Mouse (Mus musculus): ENCODE results near the gene Adamts18. TPM values are rescaled to one million over a fixed set of nuclear protein-coding genes. Genes with fewer than 3 reads are reported as not detected.

The Adamts18 gene
- polyA plus RNA-seq, 1 experiment from 2014 or later = 5.2 TPM

DNA sequence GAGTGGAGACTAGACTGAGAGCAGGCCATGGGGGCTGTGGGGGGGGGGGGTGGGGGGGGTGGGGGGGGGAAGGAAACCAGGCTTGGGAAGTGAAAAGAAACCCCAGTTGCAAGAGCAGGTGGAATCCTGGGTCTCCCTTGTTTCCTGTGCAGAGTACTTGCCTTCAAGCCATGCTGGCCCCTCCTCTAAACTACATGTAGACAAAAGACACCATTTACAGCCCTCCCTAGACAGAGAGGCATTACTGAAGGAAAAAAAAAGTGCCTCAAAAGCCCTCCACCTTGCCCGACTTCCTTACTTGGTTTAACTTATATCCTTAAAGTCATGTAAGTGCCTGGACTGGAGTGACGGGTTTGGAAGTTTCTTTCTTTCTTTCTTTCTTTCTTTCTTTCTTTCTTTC, 67.0 kb downstream of the Adamts18 start:
- H3K9me3 ChIP-seq = no peaks in the 10 kb centered on the region
- WGBS = 56% methylated on average over 2 of the region's 2 CpGs
- no peaks in the 10 kb centered on the region for H3K4me1 ChIP-seq
- no peak overlapping the region for H3K27ac ChIP-seq
- no peak for DNase-seq (ENCODE audit: low spot score)
- no peaks in the 10 kb centered on the region; the same call in 1 of the 2 replicates for H3K27me3 ChIP-seq (ENCODE audit: insufficient read depth, poor library complexity, severe bottlenecking)
- H3K4me3 ChIP-seq = no peak overlapping the region
- H3K36me3 ChIP-seq = no peaks in the 10 kb centered on the region

GRCm38 (mm10) chr8:113775361-113775760, 73.2 kb downstream of the Adamts18 start:
- no peak for DNase-seq (ENCODE audit: low spot score)

GRCm38 (mm10) chr8:113768861-113769410, 79.6 kb downstream of the Adamts18 start:
- H3K27ac ChIP-seq = no peak overlapping the region
- no peaks in the 10 kb centered on the region for H3K36me3 ChIP-seq
- WGBS = 63% methylated on average over 8 of the region's 8 CpGs
- DNase-seq (ENCODE audit: low spot score) = no peak
- no peaks in the 10 kb centered on the region for H3K27me3 ChIP-seq (ENCODE audit: insufficient read depth, poor library complexity, severe bottlenecking)
- no peaks in the 10 kb centered on the region for H3K4me1 ChIP-seq
- H3K4me3 ChIP-seq = no peak overlapping the region
- H3K9me3 ChIP-seq = no peaks in the 10 kb centered on the region

More at GRCm38 (mm10) chr8:113775361-113775760, 73.2 kb downstream of the Adamts18 start:
- Histone ChIP-seq H3K9me3 (no peaks in the 10 kb centered on the region), H3K4me1 (no peaks in the 10 kb centered on the region), H3K27me3 (ENCODE audit: insufficient read depth, poor library complexity, severe bottlenecking) (no peaks in the 10 kb centered on the region; the same call in 1 of the 2 replicates), H3K4me3 (no peak overlapping the region), H3K36me3 (no peaks in the 10 kb centered on the region), H3K27ac (no peak overlapping the region)
- WGBS = 66% methylated on average over 6 of the region's 6 CpGs

DNA sequence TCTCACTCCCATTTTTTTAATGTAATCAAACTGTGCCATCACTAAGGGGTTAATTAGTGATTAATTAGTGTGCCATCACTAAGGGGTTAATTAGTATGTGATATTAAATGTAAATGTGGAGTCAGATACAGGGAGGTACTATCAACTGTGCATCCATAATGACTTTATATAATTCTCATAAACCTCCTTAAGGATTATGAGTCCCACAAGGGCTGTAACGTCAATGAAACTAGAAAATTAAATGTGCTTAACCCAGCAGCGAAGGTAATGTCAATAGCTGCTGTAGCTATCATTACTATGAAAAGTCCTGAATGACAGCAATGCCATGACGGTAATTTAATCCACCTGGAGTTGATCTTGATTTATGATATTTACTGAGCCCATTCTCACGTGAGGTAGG, 83.4 kb downstream of the Adamts18 start:
- no peak overlapping the region for H3K4me3 ChIP-seq
- H3K9me3 ChIP-seq = no peaks in the 10 kb centered on the region
- H3K4me1 ChIP-seq = 0 out of 2 replicates have a peak, but pooled peaks cover 2% of the 10 kb centered on the region
- DNase-seq (ENCODE audit: low spot score) = no peak
- H3K27me3 ChIP-seq (ENCODE audit: insufficient read depth, poor library complexity, severe bottlenecking) = no peaks in the 10 kb centered on the region
- no peaks in the 10 kb centered on the region for H3K36me3 ChIP-seq
- 81% methylated on average over 4 of the region's 4 CpGs for WGBS
- H3K27ac ChIP-seq = no peak overlapping the region

DNA sequence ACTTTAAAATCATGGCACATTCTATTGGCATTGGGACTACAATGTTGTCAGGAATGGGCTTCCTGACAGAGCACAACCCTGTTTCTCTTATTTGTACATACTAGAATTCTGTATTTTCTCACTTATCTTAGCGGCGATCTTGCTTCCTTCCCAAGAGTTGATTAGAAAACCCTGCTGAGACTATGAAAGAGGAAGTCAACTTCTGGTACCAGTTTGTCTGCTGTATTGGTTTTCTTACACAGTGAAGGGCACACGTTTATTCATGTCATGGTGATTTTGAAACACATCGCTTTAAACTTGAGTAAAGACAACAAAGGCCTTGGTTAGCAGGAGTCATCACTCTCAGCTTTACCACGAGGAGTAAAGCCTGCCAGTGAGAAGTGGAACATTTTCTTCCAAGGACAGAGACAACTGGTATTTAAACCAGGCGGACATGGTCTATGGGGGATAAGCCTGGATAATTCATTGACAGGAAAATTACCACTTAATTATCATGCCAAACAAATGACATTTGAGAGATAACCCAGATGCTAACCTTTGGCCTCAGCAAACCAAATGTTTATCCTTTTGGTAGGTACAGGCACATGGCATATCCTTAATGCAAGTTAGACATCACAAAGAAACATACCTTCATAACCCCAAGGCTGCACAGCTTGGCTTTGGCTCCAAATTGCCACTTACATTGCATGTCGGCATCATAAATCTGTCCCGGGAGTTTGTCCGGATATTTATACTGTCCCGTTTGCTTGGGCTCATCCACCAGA, 84.8 kb downstream of the Adamts18 start:
- DNase-seq (ENCODE audit: low spot score) = no peak
- Histone ChIP-seq H3K4me1 (0 out of 2 replicates have a peak, but pooled peaks cover 2% of the 10 kb centered on the region), H3K36me3 (no peaks in the 10 kb centered on the region), H3K27me3 (ENCODE audit: insufficient read depth, poor library complexity, severe bottlenecking) (no peaks in the 10 kb centered on the region), H3K4me3 (no peak overlapping the region), H3K27ac (no peak overlapping the region), H3K9me3 (no peaks in the 10 kb centered on the region)
- 71% methylated on average over 10 of the region's 10 CpGs for WGBS

DNA sequence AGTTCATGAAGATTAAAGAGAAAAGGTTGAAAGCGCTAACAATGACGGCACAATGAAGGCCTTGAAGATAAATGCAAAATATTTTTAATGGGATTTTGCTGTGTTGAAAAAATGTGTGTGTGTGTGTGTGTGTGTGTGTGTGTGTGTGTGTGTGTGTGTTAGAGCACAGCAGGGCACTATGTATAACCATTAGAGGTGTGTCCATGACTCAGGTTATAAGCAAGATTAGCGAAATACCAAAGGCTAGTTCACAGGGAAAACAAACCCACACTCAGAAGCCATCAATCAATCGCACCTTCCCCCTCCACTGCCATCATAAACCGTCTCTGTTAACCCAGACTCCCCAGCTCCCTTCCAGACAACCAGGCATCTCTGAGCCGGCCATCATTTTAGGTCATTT, 86.4 kb downstream of the Adamts18 start:
- no peaks in the 10 kb centered on the region for H3K27me3 ChIP-seq (ENCODE audit: insufficient read depth, poor library complexity, severe bottlenecking)
- H3K4me3 ChIP-seq = no peak overlapping the region
- no peaks in the 10 kb centered on the region for H3K9me3 ChIP-seq
- DNase-seq (ENCODE audit: low spot score) = no peak
- 66% methylated on average over 6 of the region's 6 CpGs for WGBS
- 0 out of 2 replicates have a peak, but pooled peaks cover 2% of the 10 kb centered on the region for H3K4me1 ChIP-seq
- no peaks in the 10 kb centered on the region for H3K36me3 ChIP-seq
- no peak overlapping the region for H3K27ac ChIP-seq

DNA sequence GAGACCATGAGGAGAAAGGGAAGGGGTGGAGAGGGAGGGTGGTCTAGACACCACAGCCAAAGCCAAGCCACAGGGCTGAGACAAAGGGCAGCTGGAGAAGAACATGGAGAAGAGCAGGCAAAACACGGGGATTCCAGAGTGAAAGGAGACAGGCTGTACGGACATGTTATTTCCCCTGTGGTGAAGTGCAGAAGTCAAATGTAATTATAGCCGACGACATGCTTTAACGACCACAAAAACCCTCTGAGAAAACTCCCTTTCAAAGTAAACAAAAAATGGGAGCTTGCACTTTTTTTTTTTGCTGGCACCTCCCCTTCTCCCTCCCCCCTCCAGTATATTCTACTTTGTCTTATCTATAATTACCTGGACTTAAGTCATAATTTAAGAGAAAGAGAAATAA, 92.7 kb downstream of the Adamts18 start:
- Histone ChIP-seq H3K4me1 (no peaks in the 10 kb centered on the region), H3K9me3 (no peaks in the 10 kb centered on the region), H3K27ac (no peak overlapping the region), H3K27me3 (ENCODE audit: insufficient read depth, poor library complexity, severe bottlenecking) (no peaks in the 10 kb centered on the region), H3K36me3 (no peaks in the 10 kb centered on the region), H3K4me3 (no peak overlapping the region)
- WGBS = 75% methylated on average over 5 of the region's 5 CpGs
- DNase-seq (ENCODE audit: low spot score) = no peak

GRCm38 (mm10) chr8:113753153-113753552, 95.4 kb downstream of the Adamts18 start:
- Histone ChIP-seq H3K4me1 (no peaks in the 10 kb centered on the region), H3K27ac (no peak overlapping the region), H3K4me3 (no peak overlapping the region), H3K36me3 (no peaks in the 10 kb centered on the region), H3K27me3 (ENCODE audit: insufficient read depth, poor library complexity, severe bottlenecking) (no peaks in the 10 kb centered on the region), H3K9me3 (no peaks in the 10 kb centered on the region)
- no peak for DNase-seq (ENCODE audit: low spot score)
- 78% methylated on average over 2 of the region's 2 CpGs for WGBS

DNA sequence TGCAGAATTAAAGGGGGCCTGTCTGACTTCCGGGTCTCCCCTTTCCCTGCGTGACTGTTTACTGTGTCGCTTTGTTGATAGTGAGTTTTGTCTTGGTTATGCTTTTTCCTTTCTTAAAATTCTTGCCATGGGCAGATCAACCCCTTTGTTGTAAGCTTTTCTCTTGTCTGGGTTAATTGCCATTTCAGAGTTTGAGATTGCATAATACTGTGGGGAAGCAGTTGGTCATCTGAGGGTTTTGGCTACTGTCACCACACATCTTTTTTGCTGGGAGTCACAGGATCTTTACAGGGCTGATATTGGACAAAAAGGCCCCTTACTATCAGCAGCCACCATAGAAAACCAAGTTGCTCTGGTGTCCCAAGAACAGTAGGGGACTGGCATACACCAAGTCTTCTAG, 96.2 kb downstream of the Adamts18 start:
- DNase-seq (ENCODE audit: low spot score) = no peak
- WGBS = 77% methylated on average over 3 of the region's 3 CpGs
- no peak overlapping the region for H3K27ac ChIP-seq
- H3K4me3 ChIP-seq = no peak overlapping the region
- H3K27me3 ChIP-seq (ENCODE audit: insufficient read depth, poor library complexity, severe bottlenecking) = no peaks in the 10 kb centered on the region
- no peaks in the 10 kb centered on the region for H3K4me1 ChIP-seq
- H3K9me3 ChIP-seq = no peaks in the 10 kb centered on the region
- H3K36me3 ChIP-seq = no peaks in the 10 kb centered on the region

DNA sequence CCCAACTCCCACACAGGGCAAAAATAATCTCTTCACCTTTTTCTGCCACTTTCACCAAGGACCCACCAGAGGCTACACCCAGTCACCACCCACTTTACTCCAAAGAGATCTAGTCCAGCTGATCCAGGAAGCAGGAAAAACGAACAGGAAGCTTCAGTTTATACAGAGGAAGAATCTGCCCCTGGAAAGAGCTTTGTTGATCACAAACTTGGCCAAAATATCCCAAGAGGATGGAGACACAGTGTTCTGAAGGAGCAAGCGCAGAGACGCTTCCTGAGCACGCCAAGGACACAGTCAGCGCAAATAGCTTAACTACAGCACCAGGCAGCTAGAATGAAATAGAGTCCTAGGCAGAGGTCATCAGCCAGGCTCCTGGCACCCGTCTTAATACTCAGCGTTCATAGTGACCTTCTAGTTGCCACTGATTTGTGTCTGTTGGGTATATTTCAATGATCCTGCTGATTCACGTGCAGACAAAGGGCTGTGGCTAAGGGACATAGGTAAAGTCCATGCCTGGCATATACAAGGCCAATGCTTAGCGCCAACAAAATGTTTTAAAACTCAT, 113.0 kb downstream of the Adamts18 start:
- H3K9me3 ChIP-seq = no peaks in the 10 kb centered on the region
- WGBS = 76% methylated on average over 9 of the region's 9 CpGs
- H3K27me3 ChIP-seq (ENCODE audit: insufficient read depth, poor library complexity, severe bottlenecking) = no peaks in the 10 kb centered on the region
- DNase-seq (ENCODE audit: low spot score) = no peak
- no peaks in the 10 kb centered on the region for H3K36me3 ChIP-seq
- H3K4me1 ChIP-seq = no peaks in the 10 kb centered on the region
- no peak overlapping the region for H3K4me3 ChIP-seq
- no peak overlapping the region for H3K27ac ChIP-seq

- Histone ChIP-seq H3K27me3 (ENCODE audit: insufficient read depth, poor library complexity, severe bottlenecking) (no peaks in the 10 kb centered on the region), H3K4me1 (peaks cover 9% of the 10 kb centered on the region; the same call in 1 of the 2 replicates), H3K4me3 (no peak overlapping the region), H3K9me3 (no peaks in the 10 kb centered on the region), H3K36me3 (no peaks in the 10 kb centered on the region), H3K27ac (no peak overlapping the region)
- 72% methylated on average over 8 of the region's 8 CpGs for WGBS
- DNase-seq (ENCODE audit: low spot score) = no peak
Measured at GRCm38 (mm10) chr8:113725331-113725730, 123.2 kb downstream of the Adamts18 start.

- H3K27me3 ChIP-seq (ENCODE audit: insufficient read depth, poor library complexity, severe bottlenecking) = no peaks in the 10 kb centered on the region
Measured at GRCm38 (mm10) chr8:113723873-113724538, 124.5 kb downstream of the Adamts18 start.

GRCm38 (mm10) chr8:113721459-113721858, 127.1 kb downstream of the Adamts18 start:
- Histone ChIP-seq H3K4me3 (no peak overlapping the region), H3K27ac (no peak overlapping the region), H3K4me1 (peaks cover 9% of the 10 kb centered on the region; the same call in 1 of the 2 replicates), H3K27me3 (ENCODE audit: insufficient read depth, poor library complexity, severe bottlenecking) (no peaks in the 10 kb centered on the region), H3K9me3 (no peaks in the 10 kb centered on the region), H3K36me3 (no peaks in the 10 kb centered on the region)
- DNase-seq (ENCODE audit: low spot score) = no peak
- 86% methylated on average over 13 of the region's 13 CpGs for WGBS

More at GRCm38 (mm10) chr8:113723873-113724538, 124.5 kb downstream of the Adamts18 start:
- Histone ChIP-seq H3K36me3 (no peaks in the 10 kb centered on the region), H3K9me3 (no peaks in the 10 kb centered on the region), H3K4me3 (no peak overlapping the region), H3K27ac (no peak overlapping the region), H3K4me1 (peaks cover 9% of the 10 kb centered on the region; the same call in 1 of the 2 replicates)
- 46% methylated on average over 5 of the region's 5 CpGs for WGBS
- no peak for DNase-seq (ENCODE audit: low spot score)

Measured in heart, embryonic 10.5 days (tissue).